Mouse (Mus musculus) embryo, embryonic 11.5 days (tissue): ENCODE results near the gene Mcrip2.
A peak's percentile ranks its signal among the peaks of the same experiment; 100 is the strongest.
"Not testable (repeated sequence)": the region's sequence is repeated elsewhere in the genome, so short reads cannot be mapped to it uniquely, and the experiment has no call there.

Experiments
- DNase-seq: peaks from one replicate; pipeline ENCODE4 v3.0.0-alpha.2; 2012; ENCODE audit warnings: low read depth, low spot score

Gene Mcrip2

GRCm38 (mm10) chr17:25880913-25881641 is 12.5 kb upstream of the Mcrip2 start:
- no peak for DNase-seq

GRCm38 (mm10) chr17:25880196-25880910 is 11.8 kb upstream of the Mcrip2 start, which contains the start of gene Wfikkn1:
Wfikkn1 (minus strand) TSS chr17:25880858.
- no peak for DNase-seq

- DNase-seq = no peak
Observed at GRCm38 (mm10) chr17:25879750-25880149, 11.2 kb upstream of the Mcrip2 start.

GRCm38 (mm10) chr17:25879261-25879660 is 10.7 kb upstream of the Mcrip2 start:
- DNase-seq = no peak

- DNase-seq = no peak
Observed at GRCm38 (mm10) chr17:25878611-25879180, 10.1 kb upstream of the Mcrip2 start.

- DNase-seq = no peak
Observed at GRCm38 (mm10) chr17:25877741-25878610, 9.4 kb upstream of the Mcrip2 start.

GRCm38 (mm10) chr17:25877025-25877424 is 8.5 kb upstream of the Mcrip2 start:
- no peak for DNase-seq

- DNase-seq = no peak
Observed at GRCm38 (mm10) chr17:25876347-25876915, 7.9 kb upstream of the Mcrip2 start.

- DNase-seq = peak; percentile 83
Observed at GRCm38 (mm10) chr17:25875171-25876136, 6.9 kb upstream of the Mcrip2 start.

GRCm38 (mm10) chr17:25874721-25875170 is 6.2 kb upstream of the Mcrip2 start, which contains the start of gene Mettl26:
Mettl26 (plus strand) TSS chr17:25875074.
- peak; percentile 87 for DNase-seq

GRCm38 (mm10) chr17:25874148-25874720 is 5.7 kb upstream of the Mcrip2 start:
- no peak for DNase-seq

- DNase-seq = no peak
Observed at GRCm38 (mm10) chr17:25873405-25874147, 5.0 kb upstream of the Mcrip2 start.

- no peak for DNase-seq
Observed at GRCm38 (mm10) chr17:25872676-25873075, 4.1 kb upstream of the Mcrip2 start.

GRCm38 (mm10) chr17:25871566-25871965 is 3.0 kb upstream of the Mcrip2 start:
- DNase-seq = not testable (repeated sequence)

- no peak for DNase-seq
Observed at GRCm38 (mm10) chr17:25869954-25870353, 1.4 kb upstream of the Mcrip2 start.

GRCm38 (mm10) chr17:25869498-25869897 is 934 bp upstream of the Mcrip2 start:
- no peak for DNase-seq

- DNase-seq = no peak
Observed at GRCm38 (mm10) chr17:25867836-25868600, 546 bp downstream of the Mcrip2 start.

GRCm38 (mm10) chr17:25867509-25867835 is 1.1 kb downstream of the Mcrip2 start:
- DNase-seq = no peak
